Mouse (Mus musculus): Measurements from ENCODE around the gene Lrrc27. TPM values are rescaled to one million over a fixed set of nuclear protein-coding genes. Genes with fewer than 3 reads are reported as not detected.

Gene Lrrc27
- polyA plus RNA-seq, 1 experiment = 7.3 TPM

DNA sequence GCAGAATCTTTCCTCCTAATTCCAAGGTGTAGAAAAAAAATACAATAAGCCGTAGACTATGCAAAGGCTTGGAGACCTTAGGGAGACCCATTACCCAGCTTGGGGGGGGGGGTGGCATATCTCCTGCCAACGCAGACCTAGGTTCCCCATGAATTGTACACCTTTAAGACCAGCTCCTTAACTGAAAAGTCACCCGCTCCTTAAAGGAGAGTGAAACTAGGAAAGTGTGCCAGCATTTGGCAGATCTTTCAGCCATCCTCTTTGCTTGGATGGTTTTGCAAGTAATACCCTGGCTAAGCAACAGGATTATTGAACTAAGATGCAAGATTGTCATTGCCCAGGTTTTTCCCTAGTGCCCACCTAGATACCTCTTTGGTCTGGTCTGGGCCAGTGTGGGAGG lies 963 bp downstream of the Lrrc27 start:
- no peak for DNase-seq (ENCODE audit: extremely low spot score in 1 of 2, low spot score in 1 of 2)

DNA sequence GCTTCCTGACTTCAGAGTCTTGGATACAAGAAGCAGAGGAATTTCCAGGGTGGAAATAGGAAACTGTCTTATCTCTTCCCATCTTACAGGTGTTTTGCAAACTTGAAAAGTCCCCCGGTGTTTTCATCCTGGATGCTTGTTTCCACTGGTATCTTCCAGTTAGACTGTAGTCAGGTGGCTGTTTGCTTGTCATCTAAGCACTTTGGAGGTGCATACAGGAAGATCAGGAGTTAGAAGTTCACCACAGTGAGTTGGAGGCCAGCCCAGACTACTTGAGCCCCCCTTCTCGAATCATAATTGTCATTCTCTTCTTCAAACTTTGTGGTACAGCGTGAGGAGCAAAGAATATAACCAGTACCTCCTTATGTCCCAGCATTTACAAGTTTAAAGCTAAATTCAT lies 1.4 kb downstream of the Lrrc27 start:
- DNase-seq (ENCODE audit: extremely low spot score in 1 of 2, low spot score in 1 of 2) = no peak

GRCm38 (mm10) chr7:139214596-139215340 lies 2.0 kb downstream of the Lrrc27 start:
- no peak for DNase-seq (ENCODE audit: extremely low spot score in 1 of 2, low spot score in 1 of 2)

GRCm38 (mm10) chr7:139215516-139215915 lies 2.7 kb downstream of the Lrrc27 start:
- no peak for DNase-seq (ENCODE audit: extremely low spot score in 1 of 2, low spot score in 1 of 2)

- no peak for DNase-seq (ENCODE audit: extremely low spot score in 1 of 2, low spot score in 1 of 2)
These were observed 3.2 kb downstream of the Lrrc27 start for GRCm38 (mm10) chr7:139215946-139216345.

DNA sequence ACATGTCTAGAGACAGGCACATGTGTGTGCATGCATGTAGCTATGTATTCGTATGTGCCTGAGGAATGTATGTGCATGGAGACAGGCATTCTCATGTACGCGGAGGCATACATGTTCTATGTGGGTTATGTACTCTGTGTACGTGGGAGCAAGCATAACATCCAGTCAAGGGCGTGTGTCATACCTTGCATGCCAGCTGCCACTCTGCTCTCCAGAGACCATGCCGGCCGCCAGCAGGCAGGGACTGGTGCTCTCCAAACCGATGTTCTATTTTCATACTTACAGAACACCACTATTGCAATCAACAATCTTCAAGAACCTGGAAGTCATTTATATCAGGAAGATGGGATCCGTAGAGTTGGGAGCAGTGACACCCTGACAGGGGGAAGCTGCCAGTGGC lies 3.7 kb downstream of the Lrrc27 start:
- DNase-seq (ENCODE audit: extremely low spot score in 1 of 2, low spot score in 1 of 2) = no peak

DNA sequence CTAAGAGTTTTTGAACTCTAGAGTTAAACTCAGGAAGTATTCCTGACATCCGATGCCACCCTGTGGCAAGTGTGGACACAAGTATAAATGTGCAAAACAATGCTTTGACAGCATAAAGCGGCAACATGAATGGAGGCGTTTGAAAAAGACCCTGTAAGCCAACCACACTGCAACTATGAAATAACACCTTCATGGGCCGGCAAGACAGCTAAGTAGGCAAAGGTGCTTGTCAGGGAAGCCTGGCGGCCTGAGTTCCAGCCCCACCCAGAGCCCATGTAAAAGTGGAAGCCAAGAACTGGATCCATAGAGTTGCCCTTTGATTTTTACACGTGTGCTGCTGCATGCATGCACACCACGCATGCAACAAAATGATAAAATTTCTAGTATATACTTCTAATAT lies 4.3 kb downstream of the Lrrc27 start:
- no peak for DNase-seq (ENCODE audit: extremely low spot score in 1 of 2, low spot score in 1 of 2)

- no peak for DNase-seq (ENCODE audit: extremely low spot score in 1 of 2, low spot score in 1 of 2)
These were observed 6.0 kb downstream of the Lrrc27 start for GRCm38 (mm10) chr7:139218641-139219415.

- DNase-seq (ENCODE audit: extremely low spot score in 1 of 2, low spot score in 1 of 2) = no peak
These were observed 6.7 kb downstream of the Lrrc27 start for GRCm38 (mm10) chr7:139219486-139219885.

- DNase-seq (ENCODE audit: extremely low spot score in 1 of 2, low spot score in 1 of 2) = no peak
These were observed 7.5 kb downstream of the Lrrc27 start for GRCm38 (mm10) chr7:139220303-139220702.

DNA sequence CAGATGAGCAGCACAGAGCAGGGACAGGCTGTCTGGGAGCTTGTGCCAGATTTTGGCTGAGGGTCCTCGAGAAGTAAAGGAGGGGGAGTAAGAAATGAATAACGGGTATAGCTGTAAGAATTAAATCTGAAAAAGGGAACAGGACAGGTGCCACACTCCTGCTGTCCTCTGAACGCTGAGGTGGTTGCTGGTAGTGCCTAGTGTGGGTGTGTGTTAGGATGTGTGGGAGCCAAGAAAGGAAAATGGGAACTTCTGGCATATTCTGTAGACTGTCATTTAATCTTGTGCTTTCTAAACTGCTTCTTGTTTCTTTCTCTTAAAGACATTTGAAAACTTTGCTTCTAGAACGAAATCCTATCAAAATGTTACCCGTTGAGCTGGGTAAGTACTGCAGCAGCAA lies 8.3 kb downstream of the Lrrc27 start:
- DNase-seq (ENCODE audit: extremely low spot score in 1 of 2, low spot score in 1 of 2) = peak in 1 of 2 experiments; percentile 60

- no peak for DNase-seq (ENCODE audit: extremely low spot score in 1 of 2, low spot score in 1 of 2)
These were observed 9.1 kb downstream of the Lrrc27 start for GRCm38 (mm10) chr7:139221856-139222255.

- no peak for DNase-seq (ENCODE audit: extremely low spot score in 1 of 2, low spot score in 1 of 2)
These were observed 9.6 kb downstream of the Lrrc27 start for GRCm38 (mm10) chr7:139222341-139222740.

GRCm38 (mm10) chr7:139224070-139224469 lies 11.3 kb downstream of the Lrrc27 start:
- DNase-seq (ENCODE audit: extremely low spot score in 1 of 2, low spot score in 1 of 2) = no peak

DNA sequence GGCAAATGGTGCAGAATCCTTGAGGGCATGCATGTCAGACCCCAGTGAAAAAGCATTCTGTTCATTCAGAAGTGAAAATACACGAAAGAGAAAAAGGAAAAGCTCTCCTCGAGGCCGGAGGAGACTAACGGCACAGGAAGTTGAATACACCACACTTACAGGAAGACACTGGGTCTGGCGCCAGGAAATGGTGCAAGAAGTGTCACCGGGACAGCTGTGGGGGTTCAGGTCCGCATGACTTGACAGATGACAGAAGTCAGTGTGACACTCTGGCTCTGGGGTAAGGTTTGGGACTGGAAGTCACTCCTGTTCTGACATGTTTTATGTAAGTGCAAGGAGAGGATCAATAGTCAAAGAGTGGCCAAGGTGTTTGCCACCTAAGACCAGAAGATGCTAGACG lies 11.9 kb downstream of the Lrrc27 start:
- no peak for DNase-seq (ENCODE audit: extremely low spot score in 1 of 2, low spot score in 1 of 2)

DNA sequence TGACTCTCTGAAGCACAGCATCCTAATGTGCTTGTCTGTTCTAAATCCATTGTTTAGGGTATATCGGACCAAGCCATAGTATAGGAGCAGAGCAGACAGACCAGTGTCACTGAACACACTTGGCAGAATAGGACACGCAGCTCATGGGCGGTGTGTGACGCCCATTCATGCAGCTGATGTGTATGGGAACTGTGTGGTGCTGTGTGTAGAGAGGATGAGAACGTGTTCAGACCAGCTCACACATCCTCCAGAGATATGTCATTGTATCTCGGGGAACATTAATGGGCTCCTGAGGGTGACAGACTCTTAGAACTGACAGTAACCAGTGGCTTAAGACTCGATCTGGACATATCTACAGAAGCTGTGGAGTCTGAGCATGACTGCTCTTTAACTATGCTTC lies 13.6 kb downstream of the Lrrc27 start:
- no peak for DNase-seq (ENCODE audit: extremely low spot score in 1 of 2, low spot score in 1 of 2)

DNA sequence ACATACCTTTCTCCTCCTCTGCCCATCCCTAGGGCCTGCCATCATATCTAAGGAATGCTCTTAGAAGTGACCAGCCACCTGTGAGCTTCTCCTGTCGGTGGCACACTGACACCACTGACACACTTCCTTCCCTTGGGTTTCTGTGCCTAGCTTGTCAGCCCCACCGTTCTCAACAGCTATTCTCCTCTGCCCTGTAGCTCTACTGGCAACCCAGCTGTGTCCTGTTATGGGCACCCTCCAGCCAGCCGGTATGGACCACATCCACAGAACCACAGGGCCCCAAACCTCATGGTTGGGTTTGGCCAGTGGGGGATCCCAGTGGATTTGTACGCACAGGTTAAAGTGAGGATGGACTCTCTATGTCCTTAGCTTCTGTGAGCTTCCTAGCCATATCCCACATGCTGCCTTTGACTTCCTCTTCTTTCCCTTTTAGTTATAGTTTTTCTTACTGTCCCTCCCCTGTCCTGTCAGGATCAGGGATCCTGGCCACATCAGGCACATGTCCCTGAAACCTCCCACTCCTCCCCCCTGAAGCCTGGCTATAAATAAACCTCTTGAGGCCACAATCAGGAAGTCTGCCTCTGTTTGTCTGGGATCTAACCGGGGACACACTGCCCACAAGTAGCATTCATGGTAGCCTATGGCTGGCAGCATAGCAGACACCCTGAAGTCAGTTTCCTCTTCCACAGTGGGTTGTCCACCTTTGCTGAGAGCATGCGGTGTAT lies 15.8 kb downstream of the Lrrc27 start:
- DNase-seq (ENCODE audit: extremely low spot score in 1 of 2, low spot score in 1 of 2) = no peak

GRCm38 (mm10) chr7:139229837-139230236 lies 17.0 kb downstream of the Lrrc27 start:
- no peak for DNase-seq (ENCODE audit: extremely low spot score in 1 of 2, low spot score in 1 of 2)

- DNase-seq (ENCODE audit: extremely low spot score in 1 of 2, low spot score in 1 of 2) = no peak
These were observed 17.5 kb downstream of the Lrrc27 start for GRCm38 (mm10) chr7:139230241-139230640.

GRCm38 (mm10) chr7:139233714-139234113 lies 20.9 kb downstream of the Lrrc27 start:
- peak; percentile 68 to 93 for DNase-seq (ENCODE audit: extremely low spot score in 1 of 2, low spot score in 1 of 2)

DNA sequence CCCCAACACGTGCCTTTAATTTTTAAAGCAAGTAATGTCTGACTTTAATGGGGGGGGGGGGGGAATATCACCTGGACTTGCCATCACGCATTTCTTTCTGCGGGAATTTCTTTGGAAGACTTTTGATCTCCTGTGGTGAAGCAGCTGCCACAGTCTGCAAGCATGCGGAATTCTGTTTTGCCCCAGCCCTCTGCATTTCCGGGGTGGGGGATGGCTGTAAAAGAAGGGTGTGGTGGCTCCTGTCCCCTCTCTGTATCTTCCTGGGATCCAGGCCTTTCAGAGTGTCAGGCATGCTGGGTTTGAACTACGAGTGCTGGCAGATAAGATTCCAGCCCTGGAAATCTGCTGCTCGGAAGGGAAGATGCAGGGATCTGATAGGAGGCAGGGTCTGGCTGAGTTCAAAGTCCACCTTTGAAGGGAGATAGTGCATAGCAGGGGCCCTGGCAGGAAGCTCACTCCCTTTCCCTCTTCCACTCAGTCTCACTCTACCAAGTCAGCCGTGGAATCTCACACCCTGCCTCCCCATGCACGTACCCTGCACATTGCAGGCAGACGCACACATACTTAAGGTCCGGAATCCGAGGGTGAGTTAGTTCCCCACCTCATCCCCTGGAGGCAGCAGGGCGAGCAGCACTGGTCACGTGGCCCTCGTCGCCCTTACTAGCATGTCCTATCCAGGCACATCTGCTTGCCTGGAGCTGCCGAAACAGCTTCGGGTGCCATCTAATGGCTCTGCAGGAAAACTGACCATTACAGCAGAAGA lies 21.8 kb downstream of the Lrrc27 start:
- peak in 1 of 2 experiments; percentile 38 for DNase-seq (ENCODE audit: extremely low spot score in 1 of 2, low spot score in 1 of 2)
